Mouse (Mus musculus): Measurements from ENCODE around the gene Gm13030.

DNA sequence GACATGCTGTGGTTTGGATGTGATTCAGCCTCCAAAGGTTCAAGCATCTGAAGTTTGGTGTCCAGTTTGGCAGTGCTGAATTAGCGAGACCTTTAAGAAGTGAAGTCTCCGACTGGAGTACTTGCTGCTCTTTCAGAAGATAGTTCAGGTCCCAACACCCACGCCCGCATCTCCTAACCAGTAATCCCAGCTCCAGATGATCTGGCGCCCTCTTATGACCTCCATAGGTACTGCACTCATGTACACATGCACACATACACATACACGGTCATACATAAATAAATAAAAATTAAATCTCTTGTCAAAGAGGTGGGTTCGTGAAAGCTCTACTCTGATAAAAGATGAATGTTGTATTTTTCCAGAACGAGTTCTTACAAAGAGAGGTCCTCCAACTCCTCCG is 43.5 kb upstream of the Gm13030 start:
- TF ChIP-seq CTCF (IDR thresholded peaks at IDR 0.05; ENCODE audit: control insufficient read depth, insufficient read depth, low read length) (no peak), POLR2A (IDR thresholded peaks at IDR 0.05; ENCODE audit: borderline replicate concordance, control insufficient read depth, low read depth, low read length) (no peak)

Data from bone marrow, adult 2 months (tissue).